Mouse (Mus musculus): Measurements from ENCODE around the gene Zic1. TPM values are rescaled to one million over a fixed set of nuclear protein-coding genes. Genes with fewer than 3 reads are reported as not detected.

Gene Zic1
- polyA plus RNA-seq, 1 experiment from 2014 or later, result 0.01 TPM

- no peak for ATAC-seq (ENCODE audit: low read depth)
- Histone ChIP-seq H3K36me3 (ENCODE audit: control insufficient read depth, insufficient read depth) (no peaks in the 10 kb centered on the region), H3K27ac (ENCODE audit: low read length) (no peak overlapping the region), H3K4me3 (ENCODE audit: low read depth, low read length) (no peak overlapping the region), H3K9me3 (replicated peaks; ENCODE audit: control insufficient read depth, low read length) (no peaks in the 10 kb centered on the region), H3K27me3 (ENCODE audit: control insufficient read depth, insufficient read depth, low read depth, low read length) (peaks cover 61% of the 10 kb centered on the region), H3K4me1 (ENCODE audit: control insufficient read depth, low read depth, low read length) (no peaks in the 10 kb centered on the region), H3K4me2 (ENCODE audit: low read depth, low read length) (no peak overlapping the region), H3K9ac (ENCODE audit: low read depth, low read length) (no peak overlapping the region)
- 7% methylated on average over 8 of the region's 8 CpGs for WGBS (ENCODE audit: insufficient replicate concordance)
Observed at GRCm38 (mm10) chr9:91400482-91401093, 35.0 kb upstream of the Zic1 start.

- Histone ChIP-seq H3K9ac (ENCODE audit: low read depth, low read length) (no peak overlapping the region), H3K27me3 (ENCODE audit: control insufficient read depth, insufficient read depth, low read depth, low read length) (peaks cover 61% of the 10 kb centered on the region), H3K4me2 (ENCODE audit: low read depth, low read length) (no peak overlapping the region), H3K4me1 (ENCODE audit: control insufficient read depth, low read depth, low read length) (no peaks in the 10 kb centered on the region), H3K36me3 (ENCODE audit: control insufficient read depth, insufficient read depth) (no peaks in the 10 kb centered on the region), H3K4me3 (ENCODE audit: low read depth, low read length) (no peak overlapping the region), H3K27ac (ENCODE audit: low read length) (no peak overlapping the region), H3K9me3 (replicated peaks; ENCODE audit: control insufficient read depth, low read length) (no peaks in the 10 kb centered on the region)
- WGBS (ENCODE audit: insufficient replicate concordance), result 16% methylated on average over 7 of the region's 7 CpGs
- ATAC-seq (ENCODE audit: low read depth), result no peak
Observed at GRCm38 (mm10) chr9:91399976-91400375, 34.4 kb upstream of the Zic1 start.

GRCm38 (mm10) chr9:91395066-91395772 is 29.6 kb upstream of the Zic1 start:
- Histone ChIP-seq H3K4me2 (ENCODE audit: low read depth, low read length) (no peak overlapping the region), H3K27ac (ENCODE audit: low read length) (no peak overlapping the region), H3K27me3 (ENCODE audit: control insufficient read depth, insufficient read depth, low read depth, low read length) (peaks cover 43% of the 10 kb centered on the region), H3K9ac (ENCODE audit: low read depth, low read length) (no peak overlapping the region), H3K4me1 (ENCODE audit: control insufficient read depth, low read depth, low read length) (no peaks in the 10 kb centered on the region), H3K4me3 (ENCODE audit: low read depth, low read length) (no peak overlapping the region), H3K9me3 (replicated peaks; ENCODE audit: control insufficient read depth, low read length) (no peaks in the 10 kb centered on the region), H3K36me3 (ENCODE audit: control insufficient read depth, insufficient read depth) (no peaks in the 10 kb centered on the region)
- no peak for ATAC-seq (ENCODE audit: low read depth)
- WGBS (ENCODE audit: insufficient replicate concordance), result 9% methylated on average over 14 of the region's 14 CpGs

- no peaks in the 10 kb centered on the region for H3K36me3 ChIP-seq (ENCODE audit: control insufficient read depth, insufficient read depth)
- H3K27me3 ChIP-seq (ENCODE audit: control insufficient read depth, insufficient read depth, low read depth, low read length), result peaks cover 48% of the 10 kb centered on the region
- no peak overlapping the region for H3K9ac ChIP-seq (ENCODE audit: low read depth, low read length)
- H3K4me3 ChIP-seq (ENCODE audit: low read depth, low read length), result no peak overlapping the region
- 3% methylated on average over 14 of the region's 14 CpGs for WGBS (ENCODE audit: insufficient replicate concordance)
- no peak for ATAC-seq (ENCODE audit: low read depth)
- H3K9me3 ChIP-seq (replicated peaks; ENCODE audit: control insufficient read depth, low read length), result no peaks in the 10 kb centered on the region
- H3K27ac ChIP-seq (ENCODE audit: low read length), result no peak overlapping the region
- H3K4me1 ChIP-seq (ENCODE audit: control insufficient read depth, low read depth, low read length), result no peaks in the 10 kb centered on the region
- no peak overlapping the region for H3K4me2 ChIP-seq (ENCODE audit: low read depth, low read length)
Observed at GRCm38 (mm10) chr9:91394211-91394646, 28.6 kb upstream of the Zic1 start.

GRCm38 (mm10) chr9:91393376-91394068 is 27.9 kb upstream of the Zic1 start:
- Histone ChIP-seq H3K4me3 (ENCODE audit: low read depth, low read length) (no peak overlapping the region), H3K36me3 (ENCODE audit: control insufficient read depth, insufficient read depth) (no peaks in the 10 kb centered on the region), H3K27me3 (ENCODE audit: control insufficient read depth, insufficient read depth, low read depth, low read length) (peaks cover 52% of the 10 kb centered on the region), H3K9me3 (replicated peaks; ENCODE audit: control insufficient read depth, low read length) (no peaks in the 10 kb centered on the region), H3K4me2 (ENCODE audit: low read depth, low read length) (no peak overlapping the region), H3K9ac (ENCODE audit: low read depth, low read length) (no peak overlapping the region), H3K27ac (ENCODE audit: low read length) (no peak overlapping the region), H3K4me1 (ENCODE audit: control insufficient read depth, low read depth, low read length) (no peaks in the 10 kb centered on the region)
- ATAC-seq (ENCODE audit: low read depth), result no peak
- 6% methylated on average over 7 of the region's 8 CpGs for WGBS (ENCODE audit: insufficient replicate concordance)

- Histone ChIP-seq H3K36me3 (ENCODE audit: control insufficient read depth, insufficient read depth) (no peaks in the 10 kb centered on the region), H3K9ac (ENCODE audit: low read depth, low read length) (no peak overlapping the region), H3K27ac (ENCODE audit: low read length) (no peak overlapping the region), H3K27me3 (ENCODE audit: control insufficient read depth, insufficient read depth, low read depth, low read length) (peaks cover 75% of the 10 kb centered on the region), H3K4me1 (ENCODE audit: control insufficient read depth, low read depth, low read length) (no peaks in the 10 kb centered on the region), H3K9me3 (replicated peaks; ENCODE audit: control insufficient read depth, low read length) (no peaks in the 10 kb centered on the region), H3K4me3 (ENCODE audit: low read depth, low read length) (no peak overlapping the region), H3K4me2 (ENCODE audit: low read depth, low read length) (no peak overlapping the region)
- 3% methylated on average over 4 of the region's 4 CpGs for WGBS (ENCODE audit: insufficient replicate concordance)
- no peak for ATAC-seq (ENCODE audit: low read depth)
Observed at GRCm38 (mm10) chr9:91388173-91388572, 22.6 kb upstream of the Zic1 start.

GRCm38 (mm10) chr9:91387740-91388080 is 22.1 kb upstream of the Zic1 start:
- WGBS (ENCODE audit: insufficient replicate concordance), result under 1% methylated on average over 5 of the region's 5 CpGs
- Histone ChIP-seq H3K4me1 (ENCODE audit: control insufficient read depth, low read depth, low read length) (no peaks in the 10 kb centered on the region), H3K4me2 (ENCODE audit: low read depth, low read length) (no peak overlapping the region), H3K27me3 (ENCODE audit: control insufficient read depth, insufficient read depth, low read depth, low read length) (peaks cover 79% of the 10 kb centered on the region), H3K36me3 (ENCODE audit: control insufficient read depth, insufficient read depth) (no peaks in the 10 kb centered on the region), H3K9me3 (replicated peaks; ENCODE audit: control insufficient read depth, low read length) (no peaks in the 10 kb centered on the region), H3K9ac (ENCODE audit: low read depth, low read length) (no peak overlapping the region), H3K27ac (ENCODE audit: low read length) (no peak overlapping the region), H3K4me3 (ENCODE audit: low read depth, low read length) (no peak overlapping the region)
- ATAC-seq (ENCODE audit: low read depth), result no peak

- no peak for ATAC-seq (ENCODE audit: low read depth)
- H3K4me3 ChIP-seq (ENCODE audit: low read depth, low read length), result no peak overlapping the region
- no peaks in the 10 kb centered on the region for H3K9me3 ChIP-seq (replicated peaks; ENCODE audit: control insufficient read depth, low read length)
- no peak overlapping the region for H3K4me2 ChIP-seq (ENCODE audit: low read depth, low read length)
- H3K9ac ChIP-seq (ENCODE audit: low read depth, low read length), result no peak overlapping the region
- no peak overlapping the region for H3K27ac ChIP-seq (ENCODE audit: low read length)
- 2% methylated on average over 31 of the region's 31 CpGs for WGBS (ENCODE audit: insufficient replicate concordance)
- H3K36me3 ChIP-seq (ENCODE audit: control insufficient read depth, insufficient read depth), result no peaks in the 10 kb centered on the region
- peaks cover 81% of the 10 kb centered on the region for H3K27me3 ChIP-seq (ENCODE audit: control insufficient read depth, insufficient read depth, low read depth, low read length)
- no peaks in the 10 kb centered on the region for H3K4me1 ChIP-seq (ENCODE audit: control insufficient read depth, low read depth, low read length)
Observed at GRCm38 (mm10) chr9:91386891-91387739, 21.5 kb upstream of the Zic1 start.
